In genomic region chr5:128244219-128244618, GRCm38 (mm10) we compare ENCODE assay signal across 15 mouse cellular contexts.
A peak's percentile ranks its signal among the peaks of the same experiment; 100 is the strongest.
DNase-seq lines count a peak whose midpoint lies in the region; ATAC-seq and TF ChIP-seq lines count a peak whose summit lies in the region.
"Had no signal": no experiment of that assay in that cellular context is flagged by ENCODE, and none has a peak within 500 bp of the region (broad histone marks: within the 10 kb centered on the region; RNA-seq: fewer than 3 reads in every experiment).

No protein-coding gene starts in this region.

- H3K4me3 ChIP-seq in kidney, postnatal 0 days (replicated peaks; ENCODE audit: low read depth, low read length): no peak overlapping the region
- no peak overlapping the region for H3K4me3 ChIP-seq in embryonic facial prominence, embryonic 10.5 days
- no peak overlapping the region for H3K4me3 ChIP-seq in neural tube, embryonic 11.5 days (ENCODE audit: low read depth, low read length)
- no peak overlapping the region for H3K4me3 ChIP-seq in midbrain, embryonic 10.5 days
- H3K4me3 ChIP-seq: neural tube, embryonic 12.5 days had no signal

- no peaks in the 10 kb centered on the region for H3K4me1 ChIP-seq in kidney, postnatal 0 days (replicated peaks; ENCODE audit: insufficient read depth, low read length)
- peaks cover 14% of the 10 kb centered on the region for H3K4me1 ChIP-seq in embryonic facial prominence, embryonic 10.5 days
- H3K4me1 ChIP-seq in neural tube, embryonic 11.5 days (ENCODE audit: control insufficient read depth, insufficient read depth, low read length): no peaks in the 10 kb centered on the region
- H3K4me1 ChIP-seq in midbrain, embryonic 10.5 days: no peaks in the 10 kb centered on the region
- H3K4me1 ChIP-seq: neural tube, embryonic 12.5 days had no signal

- H3K4me2 ChIP-seq in kidney, postnatal 0 days (ENCODE audit: low read length): no peak overlapping the region
- H3K4me2 ChIP-seq in neural tube, embryonic 11.5 days (ENCODE audit: low read depth): no peak overlapping the region
- H3K4me2 ChIP-seq: neural tube, embryonic 12.5 days had no signal

- peak; percentile 11 for DNase-seq in kidney, postnatal 0 days (ENCODE audit: low spot score)
- DNase-seq in kidney, adult 18-20 months: no peak
- peak; percentile 51 for DNase-seq in embryonic facial prominence, embryonic 10.5 days (ENCODE audit: low spot score)
- DNase-seq in layer of hippocampus, adult 9-10 months (ENCODE audit: low spot score): peak; percentile 12
- DNase-seq in neural tube, embryonic 11.5 days (ENCODE audit: low spot score): peak; percentile 48
- DNase-seq in heart, postnatal 4 days: no peak
- no peak for DNase-seq in midbrain, embryonic 10.5 days (ENCODE audit: low spot score)
- DNase-seq: adrenal gland, postnatal 25 days; cerebellum, postnatal 36 days; heart, adult 11 months; heart, postnatal 10 days; lung, postnatal 36 days; midbrain, embryonic 14.5 days had no signal

- H3K27me3 ChIP-seq in kidney, postnatal 0 days (ENCODE audit: insufficient read depth, low read length): no peaks in the 10 kb centered on the region
- no peaks in the 10 kb centered on the region for H3K27me3 ChIP-seq in embryonic facial prominence, embryonic 10.5 days (replicated peaks; ENCODE audit: low read depth, poor library complexity, severe bottlenecking)
- H3K27me3 ChIP-seq in neural tube, embryonic 11.5 days (ENCODE audit: control insufficient read depth, insufficient read depth, low read length): no peaks in the 10 kb centered on the region
- no peaks in the 10 kb centered on the region for H3K27me3 ChIP-seq in midbrain, embryonic 10.5 days (ENCODE audit: low read depth, poor library complexity, severe bottlenecking)
- H3K27me3 ChIP-seq: neural tube, embryonic 12.5 days had no signal

- WGBS in kidney, postnatal 0 days: 15% methylated on average over 4 of the region's 4 CpGs
- 39% methylated on average over 4 of the region's 4 CpGs for WGBS in embryonic facial prominence, embryonic 10.5 days
- 50% methylated on average over 4 of the region's 4 CpGs for WGBS in neural tube, embryonic 11.5 days
- WGBS in midbrain, embryonic 10.5 days: 82% methylated on average over 4 of the region's 4 CpGs

- ATAC-seq in kidney, postnatal 0 days (replicated peaks; ENCODE audit: low FRiP score, low read depth): no peak
- no peak for ATAC-seq in neural tube, embryonic 11.5 days (ENCODE audit: insufficient read depth, low FRiP score, low TSS enrichment)
- ATAC-seq: intestine, embryonic 16.5 days had no signal

- H3K27ac ChIP-seq in kidney, postnatal 0 days: no peak overlapping the region
- H3K27ac ChIP-seq in embryonic facial prominence, embryonic 10.5 days (replicated peaks): no peak overlapping the region
- H3K27ac ChIP-seq in neural tube, embryonic 11.5 days (ENCODE audit: low read depth, low read length): no peak overlapping the region
- no peak overlapping the region for H3K27ac ChIP-seq in midbrain, embryonic 10.5 days (replicated peaks)
- H3K27ac ChIP-seq: neural tube, embryonic 12.5 days had no signal

- no peak for TF ChIP-seq CTCF in kidney, postnatal 0 days (IDR thresholded peaks at IDR 0.05; ENCODE audit: low read depth)

- H3K36me3 ChIP-seq in kidney, postnatal 0 days (ENCODE audit: insufficient read depth, low read length): no peaks in the 10 kb centered on the region
- H3K36me3 ChIP-seq in embryonic facial prominence, embryonic 10.5 days (replicated peaks): no peaks in the 10 kb centered on the region
- H3K36me3 ChIP-seq in neural tube, embryonic 11.5 days (ENCODE audit: control insufficient read depth, insufficient read depth, low read length): no peaks in the 10 kb centered on the region
- H3K36me3 ChIP-seq in midbrain, embryonic 10.5 days: no peaks in the 10 kb centered on the region
- H3K36me3 ChIP-seq: neural tube, embryonic 12.5 days had no signal

- H3K9me3 ChIP-seq in kidney, postnatal 0 days (replicated peaks; ENCODE audit: low read length): no peaks in the 10 kb centered on the region
- H3K9me3 ChIP-seq in embryonic facial prominence, embryonic 10.5 days: peaks cover 3% of the 10 kb centered on the region; the same call in 1 of the 2 replicates
- no peaks in the 10 kb centered on the region; the same call in 1 of the 2 replicates for H3K9me3 ChIP-seq in neural tube, embryonic 11.5 days (ENCODE audit: control insufficient read depth, low read length)
- H3K9me3 ChIP-seq in midbrain, embryonic 10.5 days (replicated peaks): no peaks in the 10 kb centered on the region

- H3K9ac ChIP-seq in kidney, postnatal 0 days (ENCODE audit: low read depth, low read length): no peak overlapping the region
- no peak overlapping the region for H3K9ac ChIP-seq in neural tube, embryonic 11.5 days (ENCODE audit: low read length)
- H3K9ac ChIP-seq: neural tube, embryonic 12.5 days had no signal

Comparison
In these comparisons a context has a peak if more than half of its experiments do, and no peak if none do; other contexts are left out.
1. DNase-seq: peak in kidney, postnatal 0 days (single experiment), embryonic facial prominence, embryonic 10.5 days (single experiment), layer of hippocampus, adult 9-10 months (single experiment) and neural tube, embryonic 11.5 days (single experiment); none in kidney, adult 18-20 months (single experiment), heart, postnatal 4 days (single experiment) and midbrain, embryonic 10.5 days (single experiment).